Mouse (Mus musculus): ENCODE results near the gene Gm11114. TPM values are rescaled to one million over a fixed set of nuclear protein-coding genes. Genes with fewer than 3 reads are reported as not detected.

Gm11114 gene
- polyA plus RNA-seq (2015; fragmentation: Nextera tagmentation; extraction: Ambion mirVana): not detected in 2 replicates

DNA sequence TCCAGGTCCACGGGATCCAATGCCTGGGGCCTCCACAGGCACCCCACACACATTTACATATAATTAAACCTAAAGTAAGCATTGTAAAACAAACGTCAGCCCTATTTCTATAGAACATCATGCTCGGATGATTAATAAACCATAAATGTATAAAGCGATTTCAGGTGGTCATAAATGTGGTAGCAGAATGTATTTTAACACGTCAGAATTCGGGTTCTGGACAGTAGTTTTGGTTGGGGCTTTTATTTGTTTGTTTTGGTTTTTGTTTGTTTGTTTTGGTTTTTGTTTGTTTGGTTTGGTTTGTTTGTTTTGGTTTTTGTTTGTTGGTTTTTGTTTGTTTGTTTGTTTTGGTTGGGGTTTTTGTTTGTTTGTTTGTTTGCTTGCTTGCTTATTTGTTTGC is at the start of gene Gm11114:
Gm11114 (plus strand) TSS at position 301 of the 400 bp plus-strand sequence.
- H3K27ac ChIP-seq: no peak within 1 kb of the TSS
- ATAC-seq (ENCODE audit: low FRiP score, low read depth): no peak
- H3K4me1 ChIP-seq: peaks cover 3% of the 10 kb centered on the region; the same call in 1 of the 2 replicates
- H3K9me3 ChIP-seq: no peaks in the 10 kb centered on the region
- H3K9ac ChIP-seq: no peak within 1 kb of the TSS
- no peak within 1 kb of the TSS for H3K4me3 ChIP-seq
- WGBS: 75% methylated on average over 6 of the region's 6 CpGs
- no peaks in the 10 kb centered on the region for H3K36me3 ChIP-seq
- H3K27me3 ChIP-seq: no peaks in the 10 kb centered on the region
- H3K4me2 ChIP-seq (replicated peaks): no peak within 1 kb of the TSS

DNA sequence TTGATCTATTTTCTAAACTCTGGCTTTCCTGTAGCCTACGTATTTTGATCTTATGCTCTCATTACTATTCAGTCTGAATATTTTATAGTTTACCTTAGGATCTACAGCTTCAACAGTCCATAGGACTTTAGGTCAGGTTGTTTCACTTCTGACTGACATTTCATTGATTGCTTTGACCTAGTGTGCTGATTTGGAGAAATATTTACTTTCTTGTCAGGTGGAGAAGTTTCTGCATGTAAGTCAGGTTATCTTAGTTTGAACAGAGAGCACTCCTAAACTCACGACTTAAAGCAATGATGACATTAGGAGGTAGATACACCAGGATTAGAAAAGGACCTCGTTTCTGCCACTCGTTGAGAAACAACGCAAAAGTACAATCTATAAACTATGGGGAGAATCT is 45.7 kb upstream of the Gm11114 start:
- Histone ChIP-seq H3K36me3 (no peaks in the 10 kb centered on the region), H3K9me3 (no peaks in the 10 kb centered on the region), H3K4me2 (replicated peaks) (no peak overlapping the region), H3K27me3 (no peaks in the 10 kb centered on the region), H3K4me3 (no peak overlapping the region), H3K9ac (no peak overlapping the region), H3K4me1 (no peaks in the 10 kb centered on the region), H3K27ac (no peak overlapping the region)
- ATAC-seq (ENCODE audit: low FRiP score, low read depth): no peak
- WGBS: 83% methylated on average over 5 of the region's 5 CpGs

DNA sequence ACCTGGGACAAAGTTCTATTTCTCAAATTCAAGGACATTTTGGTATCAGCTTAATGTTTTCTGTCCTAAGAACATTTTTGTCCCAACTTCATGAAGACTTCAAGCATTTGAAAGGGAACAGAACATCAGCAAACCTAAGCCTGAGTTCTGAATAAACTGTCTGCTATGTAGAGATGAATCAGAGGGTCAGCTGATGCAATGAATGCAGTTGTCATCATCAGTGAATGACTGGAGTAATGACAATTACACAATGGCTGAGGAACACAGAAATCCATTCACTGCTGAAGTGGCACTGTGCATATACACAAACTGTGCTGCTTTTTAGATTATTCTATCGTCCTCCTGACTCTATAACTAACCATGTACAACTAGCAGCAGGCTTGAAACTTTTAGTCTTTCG is 38.5 kb upstream of the Gm11114 start:
- Histone ChIP-seq H3K27ac (no peak overlapping the region), H3K9me3 (no peaks in the 10 kb centered on the region), H3K4me2 (replicated peaks) (no peak overlapping the region), H3K36me3 (no peaks in the 10 kb centered on the region), H3K4me3 (no peak overlapping the region), H3K9ac (no peak overlapping the region), H3K27me3 (no peaks in the 10 kb centered on the region), H3K4me1 (no peaks in the 10 kb centered on the region)
- 82% methylated on average over 2 of the region's 2 CpGs for WGBS
- ATAC-seq (ENCODE audit: low FRiP score, low read depth): no peak

DNA sequence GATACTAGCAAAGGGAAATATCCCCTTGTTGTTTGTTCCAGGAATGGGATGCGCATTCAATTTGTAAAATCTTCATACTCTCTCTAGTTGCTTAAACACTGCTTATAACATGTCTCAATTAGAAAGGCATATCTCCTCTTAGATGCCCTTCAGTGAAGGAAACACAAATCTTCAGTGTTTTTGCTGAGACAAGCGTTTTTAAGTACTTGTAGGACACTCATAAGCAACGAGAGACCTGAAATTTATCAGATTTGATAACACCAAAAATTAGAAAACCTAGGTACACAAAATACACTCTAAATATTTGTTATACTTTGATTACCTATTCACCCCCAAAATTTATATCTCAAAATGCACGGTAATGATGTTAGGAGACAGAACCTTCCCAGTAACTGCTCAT is 9.7 kb upstream of the Gm11114 start:
- no peaks in the 10 kb centered on the region for H3K4me1 ChIP-seq
- no peak overlapping the region for H3K9ac ChIP-seq
- no peak overlapping the region for H3K4me3 ChIP-seq
- no peaks in the 10 kb centered on the region for H3K36me3 ChIP-seq
- no peak overlapping the region for H3K4me2 ChIP-seq (replicated peaks)
- no peaks in the 10 kb centered on the region for H3K27me3 ChIP-seq
- 88% methylated on average over 4 of the region's 4 CpGs for WGBS
- H3K9me3 ChIP-seq: no peaks in the 10 kb centered on the region
- no peak overlapping the region for H3K27ac ChIP-seq
- no peak for ATAC-seq (ENCODE audit: low FRiP score, low read depth)

DNA sequence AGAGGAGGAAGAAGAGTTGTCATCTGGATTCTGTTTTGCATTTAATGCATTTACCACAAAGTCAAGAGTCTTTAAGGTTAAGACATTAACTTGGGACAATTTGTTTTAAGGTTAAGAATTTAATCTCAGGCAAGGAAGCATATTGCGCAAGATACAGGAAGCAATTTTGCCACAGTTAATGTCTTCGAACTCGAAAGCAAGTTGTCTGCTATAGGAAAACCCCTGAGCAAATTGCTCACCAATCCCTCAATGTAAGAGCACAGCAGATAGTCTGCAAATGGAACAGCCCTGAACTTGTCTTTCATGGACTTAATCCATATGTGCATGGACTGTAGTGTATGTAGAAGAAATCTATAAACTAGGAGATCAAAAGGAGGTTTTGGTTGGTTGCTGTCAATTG is 9.2 kb upstream of the Gm11114 start:
- Histone ChIP-seq H3K9me3 (no peaks in the 10 kb centered on the region), H3K4me3 (no peak overlapping the region), H3K9ac (no peak overlapping the region), H3K36me3 (no peaks in the 10 kb centered on the region), H3K4me1 (no peaks in the 10 kb centered on the region), H3K27me3 (no peaks in the 10 kb centered on the region), H3K4me2 (replicated peaks) (no peak overlapping the region), H3K27ac (no peak overlapping the region)
- ATAC-seq (ENCODE audit: low FRiP score, low read depth): no peak
- WGBS: 89% methylated on average over 3 of the region's 3 CpGs

DNA sequence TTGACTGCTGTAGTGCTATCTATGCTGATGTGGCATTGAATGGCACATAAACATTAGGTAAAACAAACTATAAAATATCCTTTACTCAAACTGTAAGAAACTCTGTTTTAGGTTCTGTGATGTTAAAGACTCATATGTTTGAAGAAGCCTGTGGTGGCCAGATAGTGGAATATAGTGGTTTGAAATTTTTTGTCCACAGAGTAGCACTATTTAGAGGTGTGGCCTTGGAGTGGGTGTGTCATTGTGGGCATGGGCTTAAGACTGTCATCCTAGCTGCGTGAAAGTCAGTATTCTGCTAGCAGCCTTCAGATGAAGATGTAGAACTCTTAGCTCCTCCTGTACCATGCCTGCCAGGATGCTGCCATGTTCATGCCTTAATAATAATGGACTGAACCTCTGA is 3.5 kb downstream of the Gm11114 start:
- no peak overlapping the region for H3K4me2 ChIP-seq (replicated peaks)
- no peak overlapping the region for H3K27ac ChIP-seq
- H3K27me3 ChIP-seq: no peaks in the 10 kb centered on the region
- ATAC-seq (ENCODE audit: low FRiP score, low read depth): no peak
- no peaks in the 10 kb centered on the region for H3K9me3 ChIP-seq
- H3K4me1 ChIP-seq: peaks cover 3% of the 10 kb centered on the region; the same call in 1 of the 2 replicates
- H3K4me3 ChIP-seq: no peak overlapping the region
- no peak overlapping the region for H3K9ac ChIP-seq
- H3K36me3 ChIP-seq: no peaks in the 10 kb centered on the region
- WGBS: 45% methylated on average over 1 of the region's 1 CpGs

DNA sequence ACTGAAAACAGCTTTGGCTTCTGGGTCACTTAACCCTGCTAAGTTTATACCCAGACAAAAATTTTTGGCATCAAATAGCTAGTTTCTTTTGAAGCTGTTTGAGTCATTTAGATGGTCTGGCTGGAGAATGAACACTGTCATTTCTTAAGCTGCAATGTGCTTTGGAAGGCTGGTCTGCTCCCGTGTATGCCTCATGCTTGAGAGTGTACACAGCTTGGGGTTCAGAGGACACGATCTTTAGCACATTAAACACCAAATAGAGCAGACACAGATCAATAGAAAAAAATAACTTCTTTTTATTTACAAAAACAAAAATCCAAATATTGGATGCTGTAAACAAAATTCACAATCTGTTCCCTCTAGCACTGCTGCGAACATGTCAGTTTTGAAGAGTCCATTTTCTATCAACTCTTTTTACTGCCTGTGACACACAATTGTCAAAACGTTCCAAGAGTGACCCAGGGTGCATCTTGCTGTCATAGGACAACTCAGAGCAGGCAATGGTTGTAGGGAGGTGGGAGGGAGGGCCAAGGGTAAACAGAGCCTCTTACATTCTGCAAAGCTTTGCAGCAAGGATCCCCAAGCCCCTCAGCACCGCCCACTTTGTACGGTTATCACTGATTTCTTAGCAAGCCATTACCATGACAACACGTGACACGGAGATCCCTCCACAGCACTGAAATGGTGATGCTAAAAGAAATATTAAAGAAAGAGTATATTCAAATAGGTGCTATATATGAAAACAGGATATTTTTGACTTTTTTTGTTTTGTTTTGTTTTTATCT is 7.8 kb downstream of the Gm11114 start:
- Histone ChIP-seq H3K4me1 (0 out of 2 replicates have a peak, but pooled peaks cover 6% of the 10 kb centered on the region), H3K9me3 (no peaks in the 10 kb centered on the region), H3K27me3 (peaks cover 26% of the 10 kb centered on the region), H3K9ac (no peak overlapping the region), H3K36me3 (no peaks in the 10 kb centered on the region), H3K4me3 (no peak overlapping the region), H3K27ac (no peak overlapping the region), H3K4me2 (replicated peaks) (no peak overlapping the region)
- WGBS: 76% methylated on average over 8 of the region's 8 CpGs
- no peak for ATAC-seq (ENCODE audit: low FRiP score, low read depth)

DNA sequence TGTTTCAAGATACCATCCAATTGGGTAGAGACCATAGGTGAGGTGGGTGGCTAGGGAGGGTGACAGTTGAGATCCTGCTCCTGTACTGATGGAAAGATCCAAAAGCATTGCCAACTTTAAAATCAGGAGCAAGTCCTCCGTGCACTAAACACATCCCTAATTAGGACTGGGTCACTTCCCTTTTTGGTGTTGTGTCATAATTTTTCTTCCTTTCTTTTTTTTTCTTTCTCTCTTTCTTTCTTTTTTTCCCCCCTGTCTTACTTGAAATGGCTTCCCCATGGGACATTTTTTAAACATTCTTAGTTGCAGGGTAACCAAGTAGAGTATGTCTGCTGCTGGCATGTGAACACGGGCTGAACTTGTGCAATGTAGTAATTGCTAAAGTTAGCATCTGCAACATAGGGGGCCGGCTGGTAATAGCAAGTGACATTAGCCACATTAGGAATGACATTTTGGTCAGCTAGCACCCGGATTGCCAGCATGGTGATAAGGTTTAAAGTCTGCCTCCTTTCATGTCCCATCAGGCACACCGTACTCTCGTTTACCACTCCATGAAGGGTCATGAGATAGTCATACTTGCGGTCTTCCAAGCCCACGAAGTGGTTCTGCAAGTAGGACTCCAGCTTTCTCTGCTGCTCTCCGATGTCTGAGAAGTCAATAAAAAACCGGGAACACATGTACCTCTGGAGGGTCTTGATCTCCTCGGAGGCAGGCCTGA is 11.7 kb downstream of the Gm11114 start:
- H3K4me3 ChIP-seq: peak overlapping the region; percentile 67

DNA sequence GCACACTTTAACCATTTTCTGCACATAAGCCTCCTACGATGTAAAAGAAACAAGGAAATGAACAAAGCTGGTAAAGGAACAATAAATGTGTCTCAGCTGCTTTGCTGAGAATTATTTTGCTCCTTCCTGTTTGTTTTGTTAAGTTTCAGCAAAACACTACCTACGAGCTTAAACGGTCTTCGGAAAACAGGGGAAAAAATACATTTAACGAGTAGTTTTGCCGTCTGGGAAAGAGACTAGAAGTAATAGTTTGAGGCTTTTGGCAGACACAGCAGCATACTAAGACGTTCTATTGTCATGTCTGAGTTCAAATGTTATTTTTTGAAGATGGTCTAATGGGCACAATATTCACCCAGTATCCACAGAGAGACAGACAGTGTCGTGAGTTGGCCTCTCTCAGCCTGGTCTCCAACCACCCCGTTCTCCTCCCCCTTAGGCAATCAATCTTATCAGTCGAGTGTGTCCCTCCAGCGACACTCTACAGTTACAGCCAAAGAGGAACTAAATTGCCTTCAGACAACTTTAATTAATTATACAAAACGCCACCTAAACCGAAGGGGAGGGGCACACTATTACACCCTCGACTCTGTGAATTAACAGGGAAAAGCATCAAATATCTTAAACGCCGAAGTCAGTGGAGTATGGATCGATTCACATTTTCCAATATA is 12.8 kb downstream of the Gm11114 start:
- H3K4me3 ChIP-seq: peak overlapping the region; percentile 67
- 24% methylated on average over 17 of the region's 17 CpGs for WGBS
- peaks cover 19% of the 10 kb centered on the region for H3K4me1 ChIP-seq
- H3K4me2 ChIP-seq (replicated peaks): peak overlapping the region; percentile 86
- peak overlapping the region; percentile 75 for H3K9ac ChIP-seq
- peaks cover 46% of the 10 kb centered on the region for H3K27me3 ChIP-seq
- no peak for ATAC-seq (ENCODE audit: low FRiP score, low read depth)
- H3K9me3 ChIP-seq: no peaks in the 10 kb centered on the region
- no peaks in the 10 kb centered on the region for H3K36me3 ChIP-seq
- no peak overlapping the region for H3K27ac ChIP-seq

More for the DNA sequence above, 11.7 kb downstream of the Gm11114 start:
- ATAC-seq (ENCODE audit: low FRiP score, low read depth): no peak
- no peaks in the 10 kb centered on the region for H3K9me3 ChIP-seq
- no peaks in the 10 kb centered on the region for H3K36me3 ChIP-seq
- H3K4me2 ChIP-seq (replicated peaks): peak overlapping the region; percentile 86
- peaks cover 16% of the 10 kb centered on the region; the same call in 1 of the 2 replicates for H3K4me1 ChIP-seq
- 61% methylated on average over 11 of the region's 11 CpGs for WGBS
- peaks cover 41% of the 10 kb centered on the region for H3K27me3 ChIP-seq
- peak overlapping the region; percentile 75; the same call in 1 of the 2 replicates for H3K9ac ChIP-seq
- no peak overlapping the region for H3K27ac ChIP-seq

DNA sequence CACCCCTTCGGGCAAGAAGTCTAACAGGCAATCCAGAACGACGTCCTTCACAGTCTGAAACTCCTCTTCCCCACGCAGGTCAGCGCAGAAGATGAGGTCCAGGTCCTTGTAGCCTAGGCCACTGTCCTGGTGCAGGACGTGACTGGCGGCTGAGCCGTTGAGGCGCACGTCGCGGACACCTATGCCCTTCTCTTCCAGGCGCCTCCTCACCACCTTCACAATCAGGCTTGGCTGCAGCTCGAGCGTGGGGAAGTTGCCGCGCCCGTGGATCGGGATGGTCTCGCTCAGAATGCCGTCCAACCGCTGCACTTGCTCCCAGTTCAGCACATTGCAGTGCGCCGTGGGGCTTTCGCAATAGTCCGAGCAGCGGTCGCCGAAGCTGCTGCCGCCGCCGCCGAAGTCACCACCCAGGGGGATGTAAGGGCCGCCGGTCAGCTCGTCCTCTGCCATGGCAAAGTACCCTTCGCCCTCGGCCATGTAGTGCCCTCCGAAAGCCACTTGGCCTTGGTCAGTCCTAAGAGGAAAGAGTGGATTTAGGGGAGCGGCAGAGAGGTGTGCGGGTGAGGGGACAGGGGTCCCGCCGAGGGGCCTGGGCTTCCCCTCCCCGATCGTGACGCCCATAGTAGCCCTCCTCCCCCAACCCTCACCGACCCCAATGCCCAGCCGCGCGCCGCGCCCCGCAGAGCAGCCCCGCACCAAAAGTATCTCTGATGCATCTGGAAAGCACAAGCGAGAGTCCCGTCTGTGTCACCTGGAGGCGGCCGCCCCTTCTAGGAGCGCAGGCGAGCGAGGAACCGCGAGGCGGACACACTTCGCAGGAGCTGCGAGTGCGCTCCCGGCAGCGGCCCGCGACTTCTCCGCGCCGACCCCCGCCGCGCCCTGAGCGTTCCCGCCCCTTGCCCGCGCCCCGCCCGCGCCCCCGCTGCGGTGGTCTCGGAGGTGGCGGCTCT is 14.0 kb downstream of the Gm11114 start:
- Histone ChIP-seq H3K9me3 (no peaks in the 10 kb centered on the region), H3K4me1 (peaks cover 19% of the 10 kb centered on the region), H3K36me3 (no peaks in the 10 kb centered on the region), H3K4me3 (peak overlapping the region; percentile 67), H3K4me2 (replicated peaks) (peak overlapping the region; percentile 86), H3K27ac (peak overlapping the region; percentile 80), H3K27me3 (peaks cover 46% of the 10 kb centered on the region), H3K9ac (peak overlapping the region; percentile 75)
- WGBS: 1% methylated on average over 86 of the region's 88 CpGs
- peak; percentile 58 for ATAC-seq (ENCODE audit: low FRiP score, low read depth)
